Mouse (Mus musculus): ENCODE results near the gene Sncg. TPM values are rescaled to one million over a fixed set of nuclear protein-coding genes. Genes with fewer than 3 reads are reported as not detected.
"Not testable (repeated sequence)": the region's sequence is repeated elsewhere in the genome, so short reads cannot be mapped to it uniquely, and the experiment has no call there.

The Sncg gene
- polyA plus RNA-seq, 1 experiment from 2014 or later, result 4.6 TPM

DNA sequence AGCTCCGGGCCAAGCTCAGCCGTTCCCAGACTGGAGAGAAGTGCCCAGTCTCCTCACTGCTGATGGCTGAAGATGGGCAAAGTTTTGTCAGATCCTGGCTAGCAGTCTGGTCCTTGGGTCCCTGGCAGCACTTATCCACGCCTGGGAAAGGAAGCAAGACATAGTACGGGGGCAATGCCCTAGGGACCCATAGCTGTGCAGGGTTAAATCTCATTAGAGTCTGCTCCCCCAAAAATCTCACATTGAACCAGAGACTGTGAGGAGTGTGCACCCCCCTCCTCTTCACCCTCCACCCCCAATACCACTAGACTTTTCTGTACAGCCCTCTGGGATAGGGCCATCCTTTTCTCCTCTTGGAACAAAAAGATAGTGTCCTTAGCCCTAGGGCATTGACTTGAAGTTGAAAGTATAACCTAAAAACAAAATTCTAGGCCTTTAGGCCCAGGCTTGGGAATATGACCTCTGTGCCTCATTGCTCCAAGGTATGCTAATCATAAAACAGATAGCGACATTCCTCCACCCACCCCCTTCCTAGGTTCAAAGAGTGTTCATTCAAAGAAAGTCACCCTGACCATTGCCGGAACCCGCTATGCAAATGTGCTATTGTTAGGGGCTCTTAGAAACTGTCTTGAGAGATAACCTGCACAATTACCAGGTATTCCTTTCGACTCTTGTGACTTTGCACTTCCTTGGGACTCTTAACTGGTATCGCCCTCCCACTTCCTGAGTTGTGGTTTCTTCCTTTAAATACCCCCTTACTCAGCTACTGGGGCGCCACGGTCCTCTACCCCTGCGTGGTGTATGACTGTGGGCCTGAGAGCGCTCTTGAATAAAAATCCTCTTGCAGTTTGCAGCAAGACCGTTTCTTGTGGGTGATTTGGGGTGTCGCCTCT is 10.1 kb downstream of the Sncg start:
- Histone ChIP-seq H3K27ac (peak overlapping the region; percentile 79; the same call in 1 of the 2 replicates), H3K4me1 (peaks cover 15% of the 10 kb centered on the region), H3K4me3 (peak overlapping the region; percentile 61), H3K27me3 (ENCODE audit: insufficient read depth, poor library complexity, severe bottlenecking) (peaks cover 13% of the 10 kb centered on the region; the same call in 1 of the 2 replicates)
- H3K36me3 ChIP-seq; H3K9me3 ChIP-seq; DNase-seq (ENCODE audit: low spot score): not testable (repeated sequence)
- WGBS, result 82% methylated on average over 15 of the region's 15 CpGs

DNA sequence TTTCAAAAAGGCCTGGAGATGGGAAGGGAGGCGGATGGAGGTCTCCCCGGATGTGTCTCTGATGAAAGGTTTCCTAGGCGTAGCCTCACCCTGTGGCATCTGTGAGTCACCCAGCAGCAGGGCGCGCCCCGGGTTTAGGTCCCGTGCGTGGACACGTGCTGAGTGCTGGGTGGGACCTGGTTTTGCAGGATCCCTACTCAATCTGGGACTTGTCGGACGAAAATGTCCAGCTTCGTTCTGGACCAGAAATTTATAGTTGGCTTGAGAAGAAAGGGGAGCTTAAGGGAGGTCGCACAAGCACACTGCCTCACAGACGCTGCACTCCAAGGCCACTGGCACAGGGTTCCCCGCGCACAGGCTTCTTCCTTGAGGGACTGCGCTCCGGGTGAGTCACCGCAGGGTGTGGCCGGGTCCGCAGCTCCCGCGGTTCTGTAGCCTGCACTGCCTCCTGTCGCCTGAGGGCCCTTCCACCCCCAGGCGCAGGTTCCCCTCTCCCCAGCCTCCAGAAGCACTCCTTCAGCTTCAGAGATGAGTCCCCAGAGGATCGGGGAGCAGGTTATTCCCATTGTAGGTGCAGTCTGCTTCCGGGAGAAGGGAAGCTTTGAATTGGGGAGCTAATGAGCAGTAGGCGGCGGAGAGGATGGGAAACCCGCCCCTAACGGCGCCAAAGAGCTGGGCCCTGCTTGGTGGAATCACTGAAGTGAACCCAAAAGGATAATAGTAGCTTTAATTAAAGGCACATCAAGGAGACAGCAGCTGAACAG is 10.9 kb downstream of the Sncg start:
- Histone ChIP-seq H3K27me3 (ENCODE audit: insufficient read depth, poor library complexity, severe bottlenecking) (peaks cover 13% of the 10 kb centered on the region; the same call in 1 of the 2 replicates), H3K4me3 (peak overlapping the region; percentile 61), H3K4me1 (peaks cover 10% of the 10 kb centered on the region), H3K9me3 (no peaks in the 10 kb centered on the region), H3K27ac (peak overlapping the region; percentile 79), H3K36me3 (no peaks in the 10 kb centered on the region)
- peak; percentile 83 for DNase-seq (ENCODE audit: low spot score)
- WGBS, result 3% methylated on average over 32 of the region's 32 CpGs

DNA sequence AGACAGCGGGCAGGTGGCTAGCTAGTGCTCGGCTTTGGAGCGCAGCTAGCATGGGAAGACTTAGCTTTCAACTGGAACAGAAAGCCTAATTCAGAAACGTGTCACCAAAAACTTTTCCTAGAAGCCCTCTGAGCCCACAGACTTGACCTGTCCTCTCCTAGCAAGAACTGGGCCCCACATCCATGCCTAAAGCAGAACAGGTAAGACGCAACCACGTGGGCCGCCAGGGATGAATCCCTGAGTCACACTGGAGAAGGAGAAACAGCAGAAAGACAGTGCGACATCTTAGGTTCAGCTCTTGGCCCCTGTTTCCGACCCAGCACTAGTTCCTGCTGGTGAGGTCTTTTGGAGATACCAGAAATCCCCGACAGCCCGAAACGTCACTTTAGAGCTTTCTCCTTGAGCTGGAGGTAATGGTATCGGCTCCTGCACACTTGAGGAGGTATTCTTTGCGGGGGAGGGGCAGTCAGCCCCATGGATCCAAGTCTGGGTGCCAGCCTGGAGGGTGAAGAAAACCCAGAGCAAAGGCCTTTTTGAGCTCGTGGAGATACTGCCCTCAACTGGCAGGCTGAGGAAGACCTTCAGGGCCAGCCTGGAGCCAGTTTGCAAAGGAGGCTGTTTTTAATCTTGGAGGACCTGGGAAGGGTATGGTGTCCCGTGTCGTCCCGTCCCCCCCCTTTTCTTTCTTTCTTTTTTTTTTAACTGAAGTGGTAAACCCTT is 11.7 kb downstream of the Sncg start:
- DNase-seq (ENCODE audit: low spot score), result peak; percentile 86
- peaks cover 13% of the 10 kb centered on the region; the same call in 1 of the 2 replicates for H3K27me3 ChIP-seq (ENCODE audit: insufficient read depth, poor library complexity, severe bottlenecking)
- no peaks in the 10 kb centered on the region for H3K9me3 ChIP-seq
- H3K27ac ChIP-seq, result 0 out of 2 replicates have a peak overlapping the region, but pooled peaks have one; percentile 3
- H3K4me1 ChIP-seq, result peaks cover 10% of the 10 kb centered on the region
- H3K4me3 ChIP-seq, result peak overlapping the region; percentile 61
- 23% methylated on average over 18 of the region's 18 CpGs for WGBS
- H3K36me3 ChIP-seq, result no peaks in the 10 kb centered on the region

DNA sequence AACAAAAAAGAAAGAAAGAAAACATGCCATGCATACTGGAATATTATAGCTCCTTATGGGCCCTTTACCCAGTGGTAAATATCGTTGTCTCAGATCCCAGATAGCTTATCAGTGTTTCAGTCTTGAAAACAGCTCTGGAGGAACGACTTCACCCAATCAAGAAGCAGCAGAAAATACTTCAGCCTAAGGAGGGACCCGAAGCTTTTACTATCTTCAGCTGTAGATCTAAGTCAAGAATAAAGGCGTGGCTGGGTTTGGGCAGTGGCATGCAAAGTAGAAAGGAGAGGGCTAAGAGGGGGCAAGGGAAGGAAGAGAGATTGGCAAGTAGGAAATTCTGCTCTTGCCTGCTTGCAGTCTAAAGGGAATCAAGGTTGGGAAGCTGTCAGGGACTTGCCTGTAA is 12.5 kb downstream of the Sncg start:
- Histone ChIP-seq H3K27ac (no peak overlapping the region), H3K27me3 (ENCODE audit: insufficient read depth, poor library complexity, severe bottlenecking) (peaks cover 18% of the 10 kb centered on the region; the same call in 1 of the 2 replicates), H3K4me3 (no peak overlapping the region), H3K4me1 (peaks cover 10% of the 10 kb centered on the region), H3K9me3 (no peaks in the 10 kb centered on the region), H3K36me3 (no peaks in the 10 kb centered on the region)
- WGBS, result 34% methylated on average over 4 of the region's 4 CpGs
- DNase-seq (ENCODE audit: low spot score), result no peak

DNA sequence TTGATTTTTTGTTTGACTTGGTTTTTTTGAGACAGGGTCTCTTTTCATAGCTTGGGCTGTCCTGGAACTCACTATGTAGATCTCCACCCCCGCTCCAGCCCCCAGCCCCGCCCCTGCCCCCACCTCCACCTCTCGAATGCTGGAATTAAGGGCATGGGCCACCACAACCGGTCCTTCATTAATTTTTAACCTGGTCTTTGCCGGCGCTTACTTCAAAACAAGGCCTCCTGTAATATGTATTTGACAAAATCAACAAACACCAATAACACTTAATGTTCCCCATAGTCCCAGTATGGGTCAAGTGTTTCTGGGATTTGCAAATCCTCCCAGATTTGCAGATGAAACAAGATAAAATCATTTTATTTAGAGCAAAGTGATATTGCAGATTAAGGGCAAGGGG is 14.3 kb downstream of the Sncg start:
- no peak overlapping the region for H3K4me3 ChIP-seq
- H3K27ac ChIP-seq, result no peak overlapping the region
- no peaks in the 10 kb centered on the region for H3K36me3 ChIP-seq
- H3K4me1 ChIP-seq, result peaks cover 12% of the 10 kb centered on the region
- no peak for DNase-seq (ENCODE audit: low spot score)
- peaks cover 18% of the 10 kb centered on the region; the same call in 1 of the 2 replicates for H3K27me3 ChIP-seq (ENCODE audit: insufficient read depth, poor library complexity, severe bottlenecking)
- no peaks in the 10 kb centered on the region for H3K9me3 ChIP-seq
- WGBS, result 52% methylated on average over 6 of the region's 6 CpGs

DNA sequence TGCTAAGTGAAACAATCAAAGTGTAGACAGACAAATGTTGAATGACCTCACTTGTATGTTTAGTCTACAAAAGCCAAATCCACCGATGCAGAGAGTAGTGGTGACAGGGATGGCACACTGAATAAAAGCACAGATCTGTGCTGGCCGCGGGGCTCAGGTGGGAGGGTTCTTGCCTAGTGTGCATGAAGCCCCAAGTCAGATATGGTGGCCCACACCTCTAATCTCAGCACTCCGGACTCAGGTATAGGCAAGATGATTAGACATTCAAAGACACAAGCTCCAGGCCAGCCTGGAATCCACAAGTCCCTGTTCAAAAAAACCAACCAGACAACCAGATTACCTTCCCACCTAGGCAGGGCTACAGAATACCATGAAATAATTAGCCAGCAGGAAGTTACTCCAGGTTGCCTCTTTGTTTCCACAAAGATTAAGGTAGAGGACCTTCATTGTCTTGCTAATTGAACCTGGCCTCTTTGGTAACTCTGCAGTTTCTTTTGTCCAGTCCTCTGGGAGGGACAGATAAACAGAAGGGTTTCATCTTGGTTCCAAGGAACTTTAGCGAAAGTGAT is 14.8 kb downstream of the Sncg start:
- no peak for DNase-seq (ENCODE audit: low spot score)
- 45% methylated on average over 5 of the region's 5 CpGs for WGBS

DNA sequence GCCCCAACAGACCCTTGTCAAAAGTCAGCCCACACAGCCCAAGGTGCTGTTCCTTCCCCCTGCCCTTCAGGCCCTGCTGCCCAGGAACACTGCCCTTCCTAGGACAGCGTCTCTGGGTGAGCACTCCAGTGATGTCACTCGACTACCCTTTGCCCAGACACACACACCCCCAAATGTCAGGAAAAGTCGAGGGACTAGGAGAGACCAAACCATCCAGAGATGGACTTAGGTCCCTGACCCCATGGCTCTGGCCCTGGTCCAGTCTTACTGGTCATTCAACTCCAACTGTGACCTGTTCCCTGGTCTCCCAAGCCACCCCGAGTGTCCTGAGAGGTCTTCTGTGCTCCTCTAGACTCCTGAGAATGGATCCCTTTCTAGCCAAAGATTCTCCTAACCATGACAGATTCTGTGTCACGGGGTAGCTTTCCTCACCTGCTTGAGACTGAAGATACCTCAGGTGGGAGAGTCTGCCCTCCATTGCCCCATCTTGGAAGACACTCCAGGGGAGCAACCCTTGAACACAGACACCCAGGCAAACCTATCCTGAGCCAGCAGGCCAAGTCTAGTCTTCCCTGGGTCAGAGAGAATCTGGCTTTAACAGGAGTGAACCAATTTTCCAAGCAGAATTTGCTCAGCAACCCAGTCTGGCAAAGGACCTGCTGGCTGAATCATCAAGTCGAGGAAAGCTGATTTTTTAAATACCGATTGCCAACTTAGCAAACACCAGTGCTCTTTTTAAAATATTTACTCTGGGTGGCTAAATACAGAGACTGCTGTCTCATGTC is 16.7 kb downstream of the Sncg start:
- WGBS, result 77% methylated on average over 7 of the region's 7 CpGs
- Histone ChIP-seq H3K4me1 (peaks cover 9% of the 10 kb centered on the region), H3K27me3 (ENCODE audit: insufficient read depth, poor library complexity, severe bottlenecking) (peaks cover 13% of the 10 kb centered on the region; the same call in 1 of the 2 replicates), H3K36me3 (no peaks in the 10 kb centered on the region), H3K9me3 (no peaks in the 10 kb centered on the region), H3K4me3 (no peak overlapping the region), H3K27ac (no peak overlapping the region)
- DNase-seq (ENCODE audit: low spot score), result no peak

More for the DNA sequence above, 14.8 kb downstream of the Sncg start:
- Histone ChIP-seq H3K9me3 (no peaks in the 10 kb centered on the region), H3K27ac (no peak overlapping the region), H3K36me3 (no peaks in the 10 kb centered on the region), H3K4me1 (peaks cover 17% of the 10 kb centered on the region), H3K4me3 (no peak overlapping the region), H3K27me3 (ENCODE audit: insufficient read depth, poor library complexity, severe bottlenecking) (peaks cover 18% of the 10 kb centered on the region; the same call in 1 of the 2 replicates)

DNA sequence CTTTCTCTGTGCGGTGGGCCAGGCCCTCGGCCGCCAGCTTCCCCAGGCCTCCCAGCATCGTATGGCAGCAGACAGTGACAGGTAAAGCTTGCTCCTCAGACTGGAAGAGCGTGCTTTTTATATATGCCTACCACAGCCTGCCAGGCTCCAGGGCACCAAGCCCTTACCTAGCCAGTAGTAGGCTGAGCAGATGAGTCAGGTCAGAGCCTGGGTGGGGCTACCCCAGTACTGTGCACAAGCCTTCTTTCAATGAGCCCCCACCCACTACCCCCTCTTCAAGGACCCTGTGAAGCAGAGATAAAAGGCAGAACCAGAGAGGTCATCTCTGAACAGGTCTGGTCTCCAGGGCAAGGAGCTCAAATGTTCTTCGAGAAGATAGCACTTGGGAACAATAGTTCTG is 19.3 kb downstream of the Sncg start, which contains the start of gene Fam25c:
Gene Fam25c (minus strand): TSS at position 133 of the 400 bp plus-strand sequence.
- 70% methylated on average over 6 of the region's 6 CpGs for WGBS
- Histone ChIP-seq H3K27me3 (ENCODE audit: insufficient read depth, poor library complexity, severe bottlenecking) (0 out of 2 replicates have a peak, but pooled peaks cover 6% of the 10 kb centered on the region), H3K27ac (no peak within 1 kb of the TSS), H3K9me3 (no peaks in the 10 kb centered on the region), H3K36me3 (no peaks in the 10 kb centered on the region), H3K4me1 (peaks cover 9% of the 10 kb centered on the region), H3K4me3 (no peak within 1 kb of the TSS)
- DNase-seq (ENCODE audit: low spot score), result no peak

DNA sequence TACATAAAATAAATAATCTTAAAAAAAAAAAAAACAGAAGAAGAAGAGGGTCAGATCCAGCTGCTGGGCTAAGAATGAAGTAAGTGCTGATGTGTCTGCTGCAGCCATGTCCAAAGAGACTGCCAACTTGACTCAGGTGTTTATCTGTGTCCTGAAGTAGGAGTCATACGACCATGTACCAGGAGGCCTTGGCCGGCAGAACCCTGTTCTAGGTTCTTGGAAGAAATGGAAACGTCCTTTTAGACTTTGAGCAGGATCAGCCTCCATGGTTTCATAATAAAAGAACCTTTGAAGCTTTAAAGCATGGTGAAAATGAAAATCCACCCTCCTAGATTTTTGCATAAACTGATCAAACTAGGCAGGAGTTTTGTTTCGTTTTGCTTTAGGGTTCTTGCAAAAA is 20.1 kb downstream of the Sncg start:
- Histone ChIP-seq H3K36me3 (no peaks in the 10 kb centered on the region), H3K4me3 (no peak overlapping the region), H3K27me3 (ENCODE audit: insufficient read depth, poor library complexity, severe bottlenecking) (0 out of 2 replicates have a peak, but pooled peaks cover 6% of the 10 kb centered on the region), H3K27ac (no peak overlapping the region), H3K9me3 (no peaks in the 10 kb centered on the region), H3K4me1 (peaks cover 9% of the 10 kb centered on the region)
- 77% methylated on average over 4 of the region's 4 CpGs for WGBS
- no peak for DNase-seq (ENCODE audit: low spot score)

DNA sequence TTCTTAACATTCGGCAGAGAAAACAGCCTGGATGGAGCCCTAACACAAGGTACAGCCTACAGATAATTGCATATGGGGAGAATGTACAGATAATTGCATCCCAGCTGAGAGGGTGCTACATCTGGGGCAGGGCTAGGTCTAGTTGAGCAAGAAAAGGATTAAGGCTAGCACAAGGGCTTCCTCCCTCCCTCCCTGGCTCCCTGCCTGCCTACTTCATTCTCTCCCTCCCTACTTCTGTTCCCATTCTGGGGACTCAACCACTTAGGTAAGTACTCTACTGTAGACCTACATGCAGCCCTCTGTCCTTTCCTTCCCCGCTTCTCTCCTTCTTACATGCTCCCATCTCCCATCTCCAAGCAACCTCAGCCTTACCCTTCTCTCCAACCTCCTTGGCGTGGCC is 21.3 kb downstream of the Sncg start:
- no peak overlapping the region for H3K4me3 ChIP-seq
- H3K9me3 ChIP-seq, result no peaks in the 10 kb centered on the region
- WGBS, result 84% methylated on average over 3 of the region's 3 CpGs
- no peak overlapping the region for H3K27ac ChIP-seq
- no peak for DNase-seq (ENCODE audit: low spot score)
- H3K4me1 ChIP-seq, result peaks cover 9% of the 10 kb centered on the region
- H3K27me3 ChIP-seq (ENCODE audit: insufficient read depth, poor library complexity, severe bottlenecking), result 0 out of 2 replicates have a peak, but pooled peaks cover 6% of the 10 kb centered on the region
- H3K36me3 ChIP-seq, result no peaks in the 10 kb centered on the region

DNA sequence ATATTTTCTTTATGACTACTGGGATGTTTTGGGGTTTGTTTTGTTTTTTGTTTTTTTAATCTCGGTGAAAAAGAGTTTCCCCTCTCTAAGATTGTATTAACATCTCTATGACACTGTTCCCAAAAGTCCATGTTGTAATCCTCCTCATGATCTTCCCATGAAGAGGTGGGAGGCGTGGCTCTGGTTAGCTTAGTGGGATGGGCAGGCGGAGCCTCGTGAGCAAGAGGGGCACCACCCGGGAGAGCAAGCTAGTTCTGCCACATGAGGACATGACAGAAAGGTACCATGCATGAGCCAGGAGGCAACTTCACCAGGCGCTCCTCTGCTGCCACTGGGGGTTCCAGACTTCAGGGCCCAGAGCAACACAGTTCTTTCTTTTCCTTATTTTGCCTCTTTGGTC is 22.1 kb downstream of the Sncg start:
- no peak for DNase-seq (ENCODE audit: low spot score)
- 68% methylated on average over 6 of the region's 6 CpGs for WGBS

More for the DNA sequence above, 22.1 kb downstream of the Sncg start:
- Histone ChIP-seq H3K27ac (no peak overlapping the region), H3K4me1 (peaks cover 9% of the 10 kb centered on the region), H3K36me3 (no peaks in the 10 kb centered on the region), H3K27me3 (ENCODE audit: insufficient read depth, poor library complexity, severe bottlenecking) (0 out of 2 replicates have a peak, but pooled peaks cover 2% of the 10 kb centered on the region), H3K4me3 (no peak overlapping the region), H3K9me3 (no peaks in the 10 kb centered on the region)

All from heart, embryonic 10.5 days (tissue).